9 mouse cellular contexts compared by ENCODE assay signal in the genomic region with DNA sequence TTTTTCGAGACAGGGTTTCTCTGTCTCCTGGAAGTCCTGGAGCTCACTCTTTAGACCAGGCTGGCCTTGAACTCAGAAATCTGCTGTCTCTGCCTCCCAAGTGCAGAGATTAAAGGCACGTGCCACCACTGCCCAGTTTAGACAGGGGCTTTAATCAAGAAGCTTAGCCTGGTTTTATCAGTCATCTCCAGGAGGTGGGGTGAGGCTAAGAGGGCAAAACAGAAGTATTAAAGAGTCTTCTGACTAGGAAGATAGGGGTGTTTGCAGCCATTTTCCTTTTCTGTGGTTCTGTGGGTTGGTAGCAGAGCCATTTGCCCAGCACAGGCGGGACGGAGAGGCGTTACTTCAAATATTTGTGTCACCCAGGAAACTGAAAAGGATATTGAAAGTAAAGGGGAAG. TPM values are rescaled to one million over a fixed set of nuclear protein-coding genes. Genes with fewer than 3 reads are reported as not detected.
DNase-seq lines count a peak whose midpoint lies in the region; ATAC-seq and TF ChIP-seq lines count a peak whose summit lies in the region.
"Had no signal": no experiment of that assay in that cellular context is flagged by ENCODE, and none has a peak within 500 bp of the region (broad histone marks: within the 10 kb centered on the region; RNA-seq: fewer than 3 reads in every experiment).

No protein-coding gene starts in this region.

- no peaks in the 10 kb centered on the region for H3K36me3 ChIP-seq in heart, embryonic 11.5 days (ENCODE audit: control insufficient read depth, insufficient read depth, low read length)
- peaks cover 17% of the 10 kb centered on the region; the same call in 1 of the 2 replicates for H3K36me3 ChIP-seq in limb, embryonic 13.5 days
- H3K36me3 ChIP-seq in stomach, postnatal 0 days (ENCODE audit: control insufficient read depth, insufficient read depth, low read length), result no peaks in the 10 kb centered on the region; the same call in 1 of the 2 replicates
- H3K36me3 ChIP-seq: hindbrain, embryonic 15.5 days had no signal

- H3K9me3 ChIP-seq in heart, embryonic 11.5 days (replicated peaks; ENCODE audit: control insufficient read depth, low read length), result no peaks in the 10 kb centered on the region
- no peaks in the 10 kb centered on the region for H3K9me3 ChIP-seq in limb, embryonic 13.5 days
- no peaks in the 10 kb centered on the region for H3K9me3 ChIP-seq in stomach, postnatal 0 days (ENCODE audit: control insufficient read depth, low read length)
- H3K9me3 ChIP-seq: hindbrain, embryonic 15.5 days had no signal

- peak overlapping the region; percentile 88 for H3K4me2 ChIP-seq in heart, embryonic 11.5 days
- H3K4me2 ChIP-seq in limb, embryonic 13.5 days (replicated peaks), result peak overlapping the region; percentile 90
- H3K4me2 ChIP-seq in stomach, postnatal 0 days (replicated peaks; ENCODE audit: low read depth), result no peak overlapping the region; the same call in 1 of the 2 replicates

- H3K27ac ChIP-seq in heart, embryonic 11.5 days (ENCODE audit: low read depth, low read length), result peak overlapping the region; percentile 92
- peak overlapping the region; percentile 88; the same call in 1 of the 2 replicates for H3K27ac ChIP-seq in limb, embryonic 13.5 days
- H3K27ac ChIP-seq in stomach, postnatal 0 days (replicated peaks), result peak overlapping the region; percentile 91

- peak overlapping the region; percentile 96; the same call in 1 of the 2 replicates for H3K4me3 ChIP-seq in heart, embryonic 11.5 days (ENCODE audit: low read depth, low read length)
- peak overlapping the region; percentile 99 for H3K4me3 ChIP-seq in limb, embryonic 13.5 days
- H3K4me3 ChIP-seq in stomach, postnatal 0 days (ENCODE audit: low read depth, low read length), result no peak overlapping the region

- ATAC-seq in heart, embryonic 11.5 days (replicated peaks; ENCODE audit: insufficient number of reproducible peaks, low FRiP score, low TSS enrichment), result no peak
- no peak for ATAC-seq in limb, embryonic 13.5 days (ENCODE audit: low FRiP score, low read depth)
- ATAC-seq in stomach, postnatal 0 days (ENCODE audit: low FRiP score, low TSS enrichment), result no peak

- no peaks in the 10 kb centered on the region for H3K27me3 ChIP-seq in heart, embryonic 11.5 days (ENCODE audit: control insufficient read depth, insufficient read depth, low read length)
- H3K27me3 ChIP-seq in limb, embryonic 13.5 days, result no peaks in the 10 kb centered on the region
- H3K27me3 ChIP-seq in stomach, postnatal 0 days (ENCODE audit: control insufficient read depth, insufficient read depth, low read length), result no peaks in the 10 kb centered on the region
- H3K27me3 ChIP-seq: hindbrain, embryonic 15.5 days had no signal

- WGBS in heart, embryonic 11.5 days (ENCODE audit: insufficient replicate concordance), result 61% methylated on average over 5 of the region's 5 CpGs
- 73% methylated on average over 5 of the region's 5 CpGs for WGBS in limb, embryonic 13.5 days
- 44% methylated on average over 5 of the region's 5 CpGs for WGBS in stomach, postnatal 0 days

- TF ChIP-seq EP300 in stomach, postnatal 0 days (optimal IDR thresholded peaks at IDR 0.05), result no peak

- H3K4me1 ChIP-seq in heart, embryonic 11.5 days (ENCODE audit: control insufficient read depth, insufficient read depth, low read length), result peaks cover 44% of the 10 kb centered on the region
- H3K4me1 ChIP-seq in limb, embryonic 13.5 days, result peaks cover 68% of the 10 kb centered on the region
- peaks cover 11% of the 10 kb centered on the region; the same call in 1 of the 2 replicates for H3K4me1 ChIP-seq in stomach, postnatal 0 days (replicated peaks; ENCODE audit: control insufficient read depth, insufficient read depth)

- no peak for DNase-seq in heart, postnatal 25 days (ENCODE audit: low spot score)
- peak; percentile 22 to 42 for DNase-seq in spleen, postnatal 10 days (ENCODE audit: low spot score in 2 of 2)
- no peak for DNase-seq in spleen, postnatal 14 days (ENCODE audit: low spot score in 2 of 2)
- no peak for DNase-seq in stomach, postnatal 0 days (ENCODE audit: low spot score)
- DNase-seq in ovary, postnatal 10 days (ENCODE audit: low spot score), result no peak
- no peak for DNase-seq in testis, postnatal 14 days (ENCODE audit: low spot score)

- intact Hi-C loops in heart, postnatal 25 days (cut with DNase I), result no loop called here

- peak overlapping the region; percentile 98 for H3K9ac ChIP-seq in heart, embryonic 11.5 days (ENCODE audit: low read depth, low read length)
- H3K9ac ChIP-seq in limb, embryonic 13.5 days, result peak overlapping the region; percentile 45; the same call in 1 of the 2 replicates
- H3K9ac ChIP-seq in stomach, postnatal 0 days (ENCODE audit: low read length), result no peak overlapping the region; the same call in 1 of the 2 replicates

- TF ChIP-seq CTCF in stomach, postnatal 0 days (IDR thresholded peaks at IDR 0.05; ENCODE audit: low read depth), result no peak

RNA-seq across cellular contexts. Expression of a gene that starts 1.1 kb away (rescaled TPM):
- polyA plus RNA-seq in heart, embryonic 11.5 days (2014; fragmentation: Nextera tagmentation; extraction: Ambion mirVana), result 231 and 265 TPM in 2 replicates
- total RNA-seq in heart, postnatal 25 days (2021), result 10 to 100 TPM; 30.7 to 35.0 TPM
- polyA plus RNA-seq in limb, embryonic 13.5 days (2015; fragmentation: Nextera tagmentation; extraction: Ambion mirVana), result 253 and 274 TPM in 2 replicates
- 83.5 and 103 TPM in 2 replicates for polyA plus RNA-seq in stomach, postnatal 0 days (2015; fragmentation: Nextera tagmentation; extraction: Ambion mirVana)

RNA-seq across cellular contexts. Expression of a gene that starts 4.4 kb away (rescaled TPM):
- polyA plus RNA-seq in heart, embryonic 11.5 days (2014; fragmentation: Nextera tagmentation; extraction: Ambion mirVana), result 47.2 and 49.8 TPM in 2 replicates
- total RNA-seq in heart, postnatal 25 days (2021), result 10 to 100 TPM; 23.8 to 27.4 TPM
- polyA plus RNA-seq in limb, embryonic 13.5 days (2015; fragmentation: Nextera tagmentation; extraction: Ambion mirVana), result 79.0 and 83.0 TPM in 2 replicates
- polyA plus RNA-seq in stomach, postnatal 0 days (2015; fragmentation: Nextera tagmentation; extraction: Ambion mirVana), result 36.8 and 37.8 TPM in 2 replicates

RNA-seq across cellular contexts. Expression of a gene that starts 6.2 kb away (rescaled TPM):
- 45.7 and 47.9 TPM in 2 replicates for polyA plus RNA-seq in heart, embryonic 11.5 days (2014; fragmentation: Nextera tagmentation; extraction: Ambion mirVana)
- 1 to 10 TPM; 2.2 to 2.9 TPM for total RNA-seq in heart, postnatal 25 days (2021)
- polyA plus RNA-seq in limb, embryonic 13.5 days (2015; fragmentation: Nextera tagmentation; extraction: Ambion mirVana), result 52.1 and 54.6 TPM in 2 replicates
- polyA plus RNA-seq in stomach, postnatal 0 days (2015; fragmentation: Nextera tagmentation; extraction: Ambion mirVana), result 14.2 and 15.1 TPM in 2 replicates

RNA-seq across cellular contexts. Expression of a gene that starts 21.4 kb away (rescaled TPM):
- 22.2 and 29.7 TPM in 2 replicates for polyA plus RNA-seq in heart, embryonic 11.5 days (2014; fragmentation: Nextera tagmentation; extraction: Ambion mirVana)
- total RNA-seq in heart, postnatal 25 days (2021), result 10 to 100 TPM; 23.5 to 23.8 TPM
- polyA plus RNA-seq in limb, embryonic 13.5 days (2015; fragmentation: Nextera tagmentation; extraction: Ambion mirVana), result 54.6 and 61.5 TPM in 2 replicates
- 13.7 and 14.8 TPM in 2 replicates for polyA plus RNA-seq in stomach, postnatal 0 days (2015; fragmentation: Nextera tagmentation; extraction: Ambion mirVana)

RNA-seq across cellular contexts. Expression of a gene that starts 31.8 kb away (rescaled TPM):
- polyA plus RNA-seq in heart, embryonic 11.5 days (2014; fragmentation: Nextera tagmentation; extraction: Ambion mirVana), result 0.07 and 0.13 TPM in 2 replicates
- not detected for total RNA-seq in heart, postnatal 25 days (2021)
- 0.20 and 0.27 TPM in 2 replicates for polyA plus RNA-seq in limb, embryonic 13.5 days (2015; fragmentation: Nextera tagmentation; extraction: Ambion mirVana)
- polyA plus RNA-seq in stomach, postnatal 0 days (2015; fragmentation: Nextera tagmentation; extraction: Ambion mirVana), result not detected in 2 replicates

Comparison
In these comparisons a context has a peak if more than half of its experiments do, and no peak if none do; other contexts are left out.
1. DNase-seq: peak in spleen, postnatal 10 days (2 of 2); none in heart, postnatal 25 days (single experiment), spleen, postnatal 14 days (0 of 2), stomach, postnatal 0 days (single experiment), ovary, postnatal 10 days (single experiment) and testis, postnatal 14 days (single experiment).
2. Peak in every context shown above with its lines, with median percentiles within 50 percentile points of each other: H3K27ac ChIP-seq.